Mouse (Mus musculus) inflammation-experienced regulatory T-cells, adult 6 months (primary cell): ENCODE results near the gene Ccdc115. TPM values are rescaled to one million over a fixed set of nuclear protein-coding genes. Genes with fewer than 3 reads are reported as not detected.
A peak's percentile ranks its signal among the peaks of the same experiment; 100 is the strongest.

ENCODE experiments used
- ATAC-seq: one replicate; pipeline ENCODE4 v1.8.0; 2017
- polyA plus RNA-seq, 3 experiments: library from polyadenylated mRNA; unstranded; fragments of 100-300 nt; shearing (Covaris generic); gene quantifications; one replicate each; pipeline ENCODE4 v1.2.1; 2017

Gene Ccdc115
- 10 to 100 TPM; 31.8 to 43.9 (median 37.2) TPM for polyA plus RNA-seq

DNA sequence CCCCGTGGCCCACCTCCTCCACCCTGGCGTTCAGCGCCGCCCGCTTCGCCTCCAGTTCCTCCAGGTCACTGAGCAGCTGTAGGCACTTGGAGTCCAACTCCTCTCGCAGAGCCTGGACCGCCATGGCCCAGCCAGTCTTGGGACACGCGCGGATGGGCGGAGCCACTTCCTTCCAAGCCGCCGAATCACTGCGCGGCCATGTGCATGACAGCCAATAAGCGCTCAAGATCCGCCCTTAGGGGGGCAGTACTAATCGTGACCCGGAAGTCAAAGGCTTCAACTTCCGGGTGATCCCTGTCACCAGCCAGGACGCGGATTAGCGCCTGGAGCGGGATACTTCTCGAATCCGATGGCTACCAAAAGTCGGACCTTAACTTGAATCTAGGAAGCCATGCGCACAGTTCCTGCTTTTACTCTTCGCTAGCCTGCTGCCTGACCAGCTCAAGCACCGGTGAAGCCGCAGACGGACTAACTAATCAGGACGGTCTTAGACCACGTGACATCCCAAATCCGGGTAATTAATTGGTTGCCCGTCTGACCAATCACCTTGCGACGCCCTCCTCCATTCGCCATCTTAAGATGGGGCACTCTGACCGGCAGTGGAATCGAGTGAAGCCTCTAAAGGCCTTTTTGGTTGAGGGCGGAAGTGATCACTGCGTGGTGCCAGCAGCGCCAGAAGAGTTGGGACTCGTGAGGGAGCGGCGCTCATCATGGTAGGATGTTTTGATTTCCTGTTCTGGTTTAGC is at the start of gene Ccdc115, which contains the start of gene Imp4:
Gene Ccdc115 (minus strand): TSS at position 458 of the 746 bp plus-strand sequence.
Gene Imp4 (plus strand): TSS at position 637 of the 746 bp plus-strand sequence.
- ATAC-seq: peak; percentile 90

DNA sequence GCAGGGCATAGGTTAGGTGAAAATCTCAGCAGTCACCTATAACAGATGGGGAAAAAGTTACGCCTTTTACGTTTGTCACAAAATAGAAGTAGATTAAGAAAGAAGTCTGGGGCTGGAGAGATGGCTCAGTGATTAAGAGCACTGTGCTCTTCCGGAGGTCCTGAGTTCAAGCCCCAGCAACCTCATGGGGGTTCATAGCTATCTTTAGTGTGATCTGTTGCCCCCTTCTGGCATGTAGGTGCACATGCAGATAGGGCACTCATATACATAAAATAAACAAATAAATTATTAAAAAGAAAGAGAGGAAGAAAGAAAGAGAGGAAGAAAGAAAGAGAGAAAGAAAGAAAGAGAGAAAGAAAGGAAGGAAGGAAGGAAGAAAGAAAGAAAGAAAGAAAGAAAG is 47.9 kb upstream of the Ccdc115 start:
- ATAC-seq: no peak

GRCm38 (mm10) chr1:34485461-34486188 is 46.2 kb upstream of the Ccdc115 start:
- ATAC-seq: peak; percentile 81

DNA sequence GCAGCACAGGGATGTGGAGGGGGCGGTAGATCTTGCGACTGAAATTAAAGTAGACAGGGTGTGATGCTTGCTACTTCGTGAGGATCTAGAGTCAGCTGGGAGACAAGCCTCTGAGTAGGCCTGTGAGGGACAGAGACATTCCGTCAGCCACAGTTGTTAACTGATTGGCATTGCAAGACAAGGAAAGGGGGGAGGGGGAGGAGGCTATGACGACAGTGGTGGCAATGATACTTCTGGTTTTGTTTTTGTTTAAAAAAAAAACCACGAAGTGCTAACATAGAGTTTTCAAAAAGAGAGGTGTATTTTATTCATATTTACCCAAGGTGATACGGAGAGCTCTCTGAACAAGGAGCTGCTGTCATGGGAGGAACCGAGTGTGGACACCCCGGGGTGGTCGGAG is 45.0 kb upstream of the Ccdc115 start:
- peak; percentile 47 for ATAC-seq

GRCm38 (mm10) chr1:34481920-34482669 is 42.6 kb upstream of the Ccdc115 start:
- no peak for ATAC-seq

GRCm38 (mm10) chr1:34480801-34481200 is 41.3 kb upstream of the Ccdc115 start:
- ATAC-seq: peak; percentile 32

GRCm38 (mm10) chr1:34478891-34479655 is 39.6 kb upstream of the Ccdc115 start:
- peak; percentile 66 for ATAC-seq

GRCm38 (mm10) chr1:34472427-34473300 is 33.2 kb upstream of the Ccdc115 start:
- peak; percentile 88 for ATAC-seq

GRCm38 (mm10) chr1:34469801-34470200 is 30.3 kb upstream of the Ccdc115 start:
- no peak for ATAC-seq

- no peak for ATAC-seq
Measured at GRCm38 (mm10) chr1:34468500-34468899, 29.0 kb upstream of the Ccdc115 start.

- ATAC-seq: no peak
Measured at GRCm38 (mm10) chr1:34468051-34468450, 28.6 kb upstream of the Ccdc115 start.

DNA sequence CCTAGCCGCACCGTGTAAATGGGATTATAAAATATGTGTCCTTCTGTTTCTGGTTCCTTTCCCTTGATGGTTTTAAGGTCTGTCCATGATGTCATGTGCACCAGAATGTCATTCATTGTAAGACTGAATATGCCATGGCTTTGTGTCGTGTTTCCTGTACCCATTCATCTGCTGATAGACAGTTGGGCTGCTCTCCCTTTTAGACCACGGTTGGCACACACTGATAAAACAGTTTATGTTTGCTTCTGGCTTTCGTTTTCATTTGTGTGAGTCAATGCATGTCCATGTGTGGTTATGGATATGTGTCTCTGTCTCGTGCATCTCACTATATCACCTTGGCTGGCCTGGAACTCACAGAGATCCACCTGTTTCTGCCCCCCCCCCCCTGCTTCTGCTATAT is 26.0 kb upstream of the Ccdc115 start:
- ATAC-seq: no peak

DNA sequence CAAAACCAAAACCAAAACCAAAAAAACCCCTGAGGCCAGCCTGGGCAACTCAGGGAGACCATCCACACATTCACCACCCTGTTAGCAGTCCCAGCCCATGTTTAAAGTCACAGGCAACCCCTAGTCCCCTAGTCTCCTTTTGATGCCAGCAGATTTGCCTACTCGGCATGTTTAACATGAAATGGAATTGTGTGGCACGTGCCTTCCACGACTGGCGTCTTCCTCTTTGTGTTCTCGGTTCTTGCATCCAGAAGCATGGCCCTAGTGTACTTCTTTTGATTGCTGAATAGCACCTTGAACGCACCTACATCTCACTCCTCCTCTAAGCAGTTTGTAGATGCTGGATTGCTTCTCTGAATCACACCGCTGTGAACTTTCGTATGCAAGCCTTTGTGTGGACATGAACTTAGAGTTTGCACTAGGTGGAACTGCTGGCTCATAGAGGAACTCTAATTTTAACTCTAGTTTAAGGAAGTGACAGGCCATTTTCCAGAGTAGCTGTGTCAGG is 24.9 kb upstream of the Ccdc115 start:
- ATAC-seq: no peak

GRCm38 (mm10) chr1:34462766-34463165 is 23.3 kb upstream of the Ccdc115 start:
- ATAC-seq: peak; percentile 51

- peak; percentile 36 for ATAC-seq
Measured at GRCm38 (mm10) chr1:34460061-34460441, 20.6 kb upstream of the Ccdc115 start.

DNA sequence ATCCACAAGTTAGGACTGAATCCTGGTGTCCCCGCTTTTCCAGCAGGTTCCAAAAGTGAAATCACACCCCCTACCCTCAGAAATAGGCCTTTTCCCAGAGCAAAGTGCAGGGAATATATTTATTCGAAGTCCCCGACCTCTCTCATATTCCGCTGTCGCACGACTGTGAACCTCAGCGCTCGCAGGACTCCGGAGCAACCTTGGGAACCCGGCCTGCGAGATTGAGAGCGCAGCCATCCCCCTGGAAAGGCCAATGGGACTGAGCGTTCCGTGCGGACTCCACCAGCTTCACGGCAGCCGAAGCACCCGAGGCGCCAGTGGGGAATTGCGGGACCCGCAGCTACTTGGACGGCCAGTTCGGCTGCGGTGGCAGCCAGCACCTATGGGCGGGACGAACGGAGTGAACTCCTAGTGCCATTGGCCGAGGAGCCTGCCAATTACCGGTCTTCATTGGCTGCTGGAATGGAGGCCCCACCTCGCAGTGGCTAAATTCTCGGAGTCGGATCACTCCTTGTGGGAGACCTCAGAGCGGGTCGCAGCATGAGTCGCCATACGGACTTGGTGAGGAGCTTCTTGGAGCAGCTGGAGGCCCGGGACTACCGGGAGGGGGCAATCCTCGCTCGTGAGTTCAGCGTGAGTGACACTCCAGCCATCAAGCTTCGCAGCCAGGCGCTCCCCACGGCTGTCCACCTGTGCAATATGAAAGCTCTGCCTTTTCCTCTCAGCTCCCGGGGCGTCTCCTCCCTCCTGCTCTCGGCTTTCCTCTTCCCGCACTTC is 20.0 kb upstream of the Ccdc115 start, which contains the start of gene Ptpn18:
Gene Ptpn18 (plus strand): TSS at position 479 of the 777 bp plus-strand sequence.
- peak; percentile 87 for ATAC-seq

DNA sequence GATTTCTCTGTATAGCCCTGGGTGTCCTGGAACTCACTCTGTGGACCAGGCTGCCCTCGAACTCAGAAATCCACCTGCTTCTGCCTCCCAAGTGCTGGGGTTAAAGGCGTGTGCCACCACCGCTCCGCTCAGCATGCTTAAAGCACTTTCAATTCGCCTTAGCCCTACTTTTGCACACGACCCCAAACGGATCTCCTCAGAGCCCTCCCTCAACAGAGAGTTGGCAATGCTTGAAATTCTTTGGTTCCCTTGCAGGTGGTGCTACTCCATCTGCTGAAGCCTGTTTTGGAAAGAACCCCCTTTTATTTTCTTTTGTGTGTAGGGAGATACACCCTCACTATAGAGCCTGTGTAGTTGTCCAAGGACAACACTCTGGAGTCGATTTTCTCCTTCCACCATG is 19.0 kb upstream of the Ccdc115 start:
- no peak for ATAC-seq

DNA sequence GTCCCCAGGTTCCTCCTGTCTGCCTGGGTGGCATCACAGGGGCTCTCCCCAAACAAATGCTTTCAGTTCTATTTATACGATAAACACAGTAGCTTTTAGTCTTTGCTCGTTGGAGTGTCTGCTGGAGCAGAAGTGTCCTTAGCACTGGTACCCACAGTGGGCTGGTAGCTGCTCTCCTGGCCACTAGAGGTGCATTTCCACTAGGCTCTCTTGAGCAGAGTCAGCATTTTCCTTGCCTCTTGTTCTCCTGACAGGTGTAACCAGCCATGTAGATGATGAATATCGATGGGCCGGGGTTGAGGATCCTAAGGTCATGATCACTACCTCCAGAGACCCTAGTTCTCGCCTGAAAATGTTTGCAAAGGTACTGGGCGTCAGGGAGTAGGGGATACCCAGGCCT is 3.7 kb upstream of the Ccdc115 start:
- ATAC-seq: no peak

- ATAC-seq: peak; percentile 16
Measured at GRCm38 (mm10) chr1:34439961-34440630, 624 bp upstream of the Ccdc115 start.
